Mouse (Mus musculus): ENCODE results near the gene Rps24. TPM values are rescaled to one million over a fixed set of nuclear protein-coding genes. Genes with fewer than 3 reads are reported as not detected.

Rps24 gene
- polyA plus RNA-seq, 1 experiment from 2014 or later = 1,026 TPM

DNA sequence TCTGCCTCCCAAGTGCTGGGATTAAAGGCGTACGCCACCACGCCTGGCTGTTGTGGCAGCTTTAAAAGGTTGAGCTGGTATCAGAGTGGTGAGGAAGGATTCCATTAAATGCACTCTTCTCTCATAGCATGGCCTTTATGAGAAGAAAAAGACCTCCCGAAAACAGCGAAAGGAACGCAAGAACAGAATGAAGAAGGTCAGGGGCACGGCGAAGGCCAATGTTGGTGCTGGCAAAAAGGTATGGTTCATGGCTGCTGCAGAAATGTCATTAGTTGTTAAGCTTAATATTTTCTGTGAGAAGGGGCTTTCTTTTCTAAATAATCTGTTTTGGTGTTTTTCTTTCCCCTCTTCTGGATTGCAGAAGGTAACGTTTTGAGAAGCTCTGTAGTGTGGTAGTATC lies 6.3 kb downstream of the Rps24 start:
- 87% methylated on average over 9 of the region's 9 CpGs for WGBS
- no peak overlapping the region for H3K9ac ChIP-seq (ENCODE audit: low read depth, low read length)
- DNase-seq (ENCODE audit: low spot score) (no peak), ATAC-seq (ENCODE audit: low FRiP score) (no peak)
- no peak overlapping the region for H3K4me3 ChIP-seq (ENCODE audit: low read depth, low read length)
- no peak overlapping the region for H3K4me2 ChIP-seq (replicated peaks; ENCODE audit: low read depth, low read length)
- no peak overlapping the region for H3K27ac ChIP-seq (ENCODE audit: low read depth, low read length)
- H3K36me3 ChIP-seq (ENCODE audit: control insufficient read depth, insufficient read depth, low read length) = peaks cover 3% of the 10 kb centered on the region; the same call in 1 of the 2 replicates
- H3K9me3 ChIP-seq (ENCODE audit: control insufficient read depth, low read length) = no peaks in the 10 kb centered on the region
- H3K4me1 ChIP-seq (replicated peaks; ENCODE audit: control insufficient read depth, insufficient read depth, low read length) = no peaks in the 10 kb centered on the region; the same call in 1 of the 2 replicates
- H3K27me3 ChIP-seq (ENCODE audit: control insufficient read depth, insufficient read depth, low read length) = no peaks in the 10 kb centered on the region

DNA sequence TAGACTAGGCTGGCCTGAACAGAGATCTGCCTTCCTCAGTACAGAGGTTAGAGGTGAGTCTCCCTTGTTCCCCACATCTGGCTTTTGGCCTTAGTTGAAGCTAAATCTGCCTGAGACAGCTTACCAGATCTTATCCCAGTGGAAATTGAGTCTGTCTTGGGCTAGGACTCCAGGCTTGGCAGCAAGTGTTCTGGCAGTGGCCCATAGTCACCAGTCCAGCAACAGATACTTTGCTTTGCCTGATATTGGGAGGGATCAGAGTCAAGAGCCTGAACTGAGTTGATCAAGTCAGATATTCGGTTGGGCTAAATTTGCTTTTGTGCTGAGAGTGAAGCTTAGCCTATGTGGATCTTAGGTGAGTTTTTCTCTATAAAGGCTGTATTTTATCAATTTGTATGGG lies 9.6 kb downstream of the Rps24 start:
- DNase-seq (ENCODE audit: low spot score) (no peak), ATAC-seq (ENCODE audit: low FRiP score) (no peak)
- Histone ChIP-seq H3K4me2 (replicated peaks; ENCODE audit: low read depth, low read length) (no peak overlapping the region), H3K27me3 (ENCODE audit: control insufficient read depth, insufficient read depth, low read length) (no peaks in the 10 kb centered on the region), H3K4me3 (ENCODE audit: low read depth, low read length) (no peak overlapping the region), H3K9ac (ENCODE audit: low read depth, low read length) (no peak overlapping the region), H3K9me3 (ENCODE audit: control insufficient read depth, low read length) (no peaks in the 10 kb centered on the region), H3K36me3 (ENCODE audit: control insufficient read depth, insufficient read depth, low read length) (peaks cover 3% of the 10 kb centered on the region; the same call in 1 of the 2 replicates), H3K27ac (ENCODE audit: low read depth, low read length) (no peak overlapping the region), H3K4me1 (replicated peaks; ENCODE audit: control insufficient read depth, insufficient read depth, low read length) (peaks cover 6% of the 10 kb centered on the region; the same call in 1 of the 2 replicates)
- WGBS = 93% methylated on average over 1 of the region's 1 CpGs

DNA sequence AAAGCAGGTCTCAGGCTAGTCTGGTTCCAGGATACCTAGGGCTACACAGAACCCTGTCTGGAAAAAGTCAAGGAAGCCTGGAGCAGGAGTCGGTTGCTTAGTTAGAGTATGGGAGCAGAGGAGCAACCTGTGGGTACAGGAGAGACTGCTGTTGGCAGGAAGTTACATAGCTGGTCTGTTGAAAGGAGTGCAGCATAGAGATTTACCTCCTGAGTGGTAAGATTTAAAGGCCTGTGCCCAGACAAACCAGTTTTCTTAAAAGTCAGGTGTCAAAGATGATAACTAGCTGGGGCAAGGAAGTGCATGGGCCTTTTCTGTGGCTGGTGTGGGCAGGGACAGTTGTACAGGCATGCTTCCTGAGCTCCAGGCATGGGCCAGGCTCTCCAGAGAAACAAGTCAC lies 10.5 kb downstream of the Rps24 start:
- H3K4me3 ChIP-seq (ENCODE audit: low read depth, low read length) = no peak overlapping the region
- H3K4me1 ChIP-seq (replicated peaks; ENCODE audit: control insufficient read depth, insufficient read depth, low read length) = peaks cover 6% of the 10 kb centered on the region; the same call in 1 of the 2 replicates
- H3K4me2 ChIP-seq (replicated peaks; ENCODE audit: low read depth, low read length) = no peak overlapping the region
- DNase-seq (ENCODE audit: low spot score) (no peak), ATAC-seq (ENCODE audit: low FRiP score) (no peak)
- H3K36me3 ChIP-seq (ENCODE audit: control insufficient read depth, insufficient read depth, low read length) = peaks cover 3% of the 10 kb centered on the region; the same call in 1 of the 2 replicates
- H3K27me3 ChIP-seq (ENCODE audit: control insufficient read depth, insufficient read depth, low read length) = no peaks in the 10 kb centered on the region
- H3K9me3 ChIP-seq (ENCODE audit: control insufficient read depth, low read length) = no peaks in the 10 kb centered on the region
- 81% methylated on average over 1 of the region's 1 CpGs for WGBS
- no peak overlapping the region for H3K9ac ChIP-seq (ENCODE audit: low read depth, low read length)
- no peak overlapping the region for H3K27ac ChIP-seq (ENCODE audit: low read depth, low read length)

DNA sequence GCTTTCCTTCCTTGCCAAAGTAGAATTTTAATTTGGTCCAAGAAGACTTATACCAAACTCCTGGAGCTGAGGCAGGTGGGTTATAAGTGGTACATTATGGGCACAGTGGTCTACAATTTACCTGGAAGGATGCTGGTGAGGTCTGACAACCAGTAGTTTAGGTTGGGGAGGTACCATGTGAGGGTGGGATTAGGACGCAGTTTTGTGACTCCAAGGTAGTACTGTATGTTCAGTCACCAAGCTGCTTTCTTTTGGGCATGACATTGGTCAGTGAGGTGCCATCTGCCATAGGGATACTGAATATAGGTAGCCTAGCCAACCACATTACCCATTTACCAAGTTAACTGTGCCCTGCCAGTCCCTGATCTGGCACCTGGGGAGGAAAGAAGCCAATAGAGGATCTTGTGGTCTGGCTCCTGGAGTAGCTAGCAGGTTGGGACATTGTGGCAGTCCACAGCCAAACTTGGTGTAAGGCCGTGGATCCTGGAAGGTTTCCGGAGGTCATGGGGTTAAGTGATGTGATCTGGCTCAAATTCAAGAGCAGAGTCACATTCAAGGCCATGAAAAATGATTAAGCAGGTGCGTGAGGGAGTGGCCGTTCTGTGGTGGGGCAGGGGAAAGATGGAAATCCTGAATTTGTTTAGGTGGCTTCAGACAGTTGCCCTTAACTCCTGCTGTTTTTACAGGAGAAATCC lies 11.8 kb downstream of the Rps24 start:
- WGBS = 72% methylated on average over 5 of the region's 5 CpGs
- Histone ChIP-seq H3K4me2 (replicated peaks; ENCODE audit: low read depth, low read length) (no peak overlapping the region), H3K4me3 (ENCODE audit: low read depth, low read length) (no peak overlapping the region), H3K9ac (ENCODE audit: low read depth, low read length) (no peak overlapping the region), H3K36me3 (ENCODE audit: control insufficient read depth, insufficient read depth, low read length) (peaks cover 3% of the 10 kb centered on the region; the same call in 1 of the 2 replicates), H3K27ac (ENCODE audit: low read depth, low read length) (no peak overlapping the region), H3K9me3 (ENCODE audit: control insufficient read depth, low read length) (no peaks in the 10 kb centered on the region), H3K27me3 (ENCODE audit: control insufficient read depth, insufficient read depth, low read length) (no peaks in the 10 kb centered on the region), H3K4me1 (replicated peaks; ENCODE audit: control insufficient read depth, insufficient read depth, low read length) (peaks cover 6% of the 10 kb centered on the region; the same call in 1 of the 2 replicates)
- ATAC-seq (ENCODE audit: low FRiP score) (no peak), DNase-seq (ENCODE audit: low spot score) (no peak)

DNA sequence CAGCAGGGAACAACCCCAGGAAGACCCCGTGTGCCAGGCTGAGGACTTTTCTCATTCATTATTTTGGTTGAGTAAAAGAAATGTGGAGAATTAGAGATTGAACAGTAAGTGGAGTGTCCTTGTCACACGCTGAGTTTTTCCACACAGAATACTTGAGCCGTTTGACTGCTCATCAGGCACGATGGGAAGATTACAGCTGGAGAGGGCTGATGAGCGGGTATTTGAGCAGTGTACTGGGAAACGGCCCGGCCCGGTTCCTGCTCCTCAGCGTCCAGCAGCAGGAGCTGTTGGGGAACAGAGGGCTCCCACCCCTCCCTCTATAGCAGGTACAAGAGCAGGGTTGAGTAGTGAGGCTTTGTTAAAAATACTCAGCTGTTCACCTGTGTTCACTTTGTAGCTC lies 12.6 kb downstream of the Rps24 start:
- ATAC-seq (ENCODE audit: low FRiP score) = no peak
- H3K9ac ChIP-seq (ENCODE audit: low read depth, low read length) = no peak overlapping the region
- H3K27me3 ChIP-seq (ENCODE audit: control insufficient read depth, insufficient read depth, low read length) = no peaks in the 10 kb centered on the region
- no peaks in the 10 kb centered on the region for H3K9me3 ChIP-seq (ENCODE audit: control insufficient read depth, low read length)
- H3K36me3 ChIP-seq (ENCODE audit: control insufficient read depth, insufficient read depth, low read length) = no peaks in the 10 kb centered on the region
- H3K4me2 ChIP-seq (replicated peaks; ENCODE audit: low read depth, low read length) = no peak overlapping the region
- peaks cover 6% of the 10 kb centered on the region; the same call in 1 of the 2 replicates for H3K4me1 ChIP-seq (replicated peaks; ENCODE audit: control insufficient read depth, insufficient read depth, low read length)
- H3K4me3 ChIP-seq (ENCODE audit: low read depth, low read length) = no peak overlapping the region
- WGBS = 45% methylated on average over 9 of the region's 9 CpGs
- 0 out of 2 replicates have a peak overlapping the region, but pooled peaks have one; percentile 0 for H3K27ac ChIP-seq (ENCODE audit: low read depth, low read length)
- DNase-seq (ENCODE audit: low spot score) = no peak

DNA sequence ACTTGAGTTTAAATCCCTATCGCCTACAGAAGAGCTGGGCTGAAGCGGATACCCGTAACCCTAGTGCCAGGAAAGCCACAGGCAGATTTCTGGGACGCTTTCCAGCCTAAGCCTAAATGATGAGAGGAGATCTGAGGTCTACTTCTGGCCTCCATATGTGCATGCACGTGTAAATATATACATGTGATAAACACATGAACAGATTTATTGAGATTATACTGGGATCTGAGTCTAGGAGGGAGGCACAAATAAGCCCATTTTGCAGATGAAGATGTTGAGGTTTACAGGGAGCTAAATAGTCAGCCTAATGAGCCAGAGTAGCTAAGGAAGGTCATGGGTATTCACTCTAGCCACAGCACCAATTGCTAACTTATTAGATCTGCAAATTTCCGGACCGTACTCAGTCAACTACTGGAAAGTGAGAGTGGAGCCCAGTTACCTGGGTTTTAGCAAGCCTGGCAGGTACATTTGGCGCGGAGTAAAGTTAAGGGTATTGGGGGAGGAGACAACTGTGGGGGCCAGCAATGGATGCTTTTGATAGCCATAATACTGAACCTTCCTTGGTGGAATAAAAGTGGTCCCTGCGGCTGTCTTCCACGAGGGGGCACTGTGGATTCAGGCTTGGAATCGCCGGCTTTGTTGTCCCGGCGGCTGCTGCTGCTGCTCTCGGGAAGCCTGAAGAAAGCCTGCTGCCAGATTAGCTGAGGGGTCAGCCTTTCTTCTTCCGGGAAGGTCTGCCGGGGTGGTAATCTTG lies 13.3 kb downstream of the Rps24 start:
- 21% methylated on average over 18 of the region's 18 CpGs for WGBS
- Histone ChIP-seq H3K27me3 (ENCODE audit: control insufficient read depth, insufficient read depth, low read length) (no peaks in the 10 kb centered on the region), H3K4me2 (replicated peaks; ENCODE audit: low read depth, low read length) (peak overlapping the region; percentile 20; the same call in 1 of the 2 replicates), H3K4me3 (ENCODE audit: low read depth, low read length) (no peak overlapping the region), H3K36me3 (ENCODE audit: control insufficient read depth, insufficient read depth, low read length) (no peaks in the 10 kb centered on the region), H3K9me3 (ENCODE audit: control insufficient read depth, low read length) (no peaks in the 10 kb centered on the region), H3K4me1 (replicated peaks; ENCODE audit: control insufficient read depth, insufficient read depth, low read length) (peaks cover 6% of the 10 kb centered on the region; the same call in 1 of the 2 replicates), H3K9ac (ENCODE audit: low read depth, low read length) (peak overlapping the region; percentile 54), H3K27ac (ENCODE audit: low read depth, low read length) (peak overlapping the region; percentile 88)
- ATAC-seq (ENCODE audit: low FRiP score) = peak; percentile 79
- DNase-seq (ENCODE audit: low spot score) = peak; percentile 95

DNA sequence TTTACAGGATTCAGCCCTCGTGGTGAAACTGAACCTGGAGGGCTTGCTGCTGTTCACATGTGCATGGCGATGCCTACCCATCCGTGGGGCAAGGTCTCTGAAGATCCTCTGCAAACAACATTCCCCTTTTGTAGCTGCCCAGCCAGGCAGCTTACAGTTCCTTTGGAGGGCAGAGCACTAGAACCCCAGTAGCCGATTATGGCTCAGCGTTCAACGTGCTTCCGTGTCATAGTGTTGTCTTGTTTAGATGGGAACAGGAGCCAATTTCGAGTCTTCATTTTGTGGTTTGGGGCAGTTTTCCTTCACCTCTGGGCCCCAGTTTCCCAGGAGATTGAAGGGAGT lies 13.9 kb downstream of the Rps24 start:
- Histone ChIP-seq H3K4me1 (replicated peaks; ENCODE audit: control insufficient read depth, insufficient read depth, low read length) (peaks cover 6% of the 10 kb centered on the region; the same call in 1 of the 2 replicates), H3K27me3 (ENCODE audit: control insufficient read depth, insufficient read depth, low read length) (no peaks in the 10 kb centered on the region), H3K27ac (ENCODE audit: low read depth, low read length) (peak overlapping the region; percentile 88), H3K9ac (ENCODE audit: low read depth, low read length) (peak overlapping the region; percentile 54), H3K4me3 (ENCODE audit: low read depth, low read length) (no peak overlapping the region), H3K9me3 (ENCODE audit: control insufficient read depth, low read length) (no peaks in the 10 kb centered on the region), H3K36me3 (ENCODE audit: control insufficient read depth, insufficient read depth, low read length) (no peaks in the 10 kb centered on the region), H3K4me2 (replicated peaks; ENCODE audit: low read depth, low read length) (peak overlapping the region; percentile 20; the same call in 1 of the 2 replicates)
- WGBS = 14% methylated on average over 8 of the region's 8 CpGs
- DNase-seq (ENCODE audit: low spot score) (no peak), ATAC-seq (ENCODE audit: low FRiP score) (peak; percentile 67; the same call in 1 of the 2 replicates)

DNA sequence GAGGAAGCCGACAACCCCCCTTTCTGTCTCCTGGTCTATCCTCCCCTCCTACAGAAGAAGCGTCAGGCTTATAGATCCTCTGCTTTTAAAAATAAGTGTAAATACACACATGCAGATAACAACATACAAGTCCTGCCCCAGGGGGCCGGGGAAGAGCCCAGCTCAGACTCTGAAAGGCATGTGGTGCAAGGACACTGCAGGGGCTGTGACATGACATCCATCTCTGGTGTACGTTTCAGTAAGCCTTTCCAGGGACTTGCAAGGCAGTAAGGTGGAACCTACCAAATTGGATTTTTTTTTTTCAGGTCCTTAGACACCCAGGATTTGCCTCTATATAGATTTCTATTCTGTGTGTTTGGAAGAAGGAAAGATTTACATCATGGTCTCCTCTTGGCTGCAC lies 14.3 kb downstream of the Rps24 start:
- Histone ChIP-seq H3K4me2 (replicated peaks; ENCODE audit: low read depth, low read length) (no peak overlapping the region), H3K9me3 (ENCODE audit: control insufficient read depth, low read length) (no peaks in the 10 kb centered on the region), H3K9ac (ENCODE audit: low read depth, low read length) (peak overlapping the region; percentile 54), H3K4me1 (replicated peaks; ENCODE audit: control insufficient read depth, insufficient read depth, low read length) (peaks cover 6% of the 10 kb centered on the region; the same call in 1 of the 2 replicates), H3K27ac (ENCODE audit: low read depth, low read length) (peak overlapping the region; percentile 88), H3K4me3 (ENCODE audit: low read depth, low read length) (no peak overlapping the region), H3K27me3 (ENCODE audit: control insufficient read depth, insufficient read depth, low read length) (no peaks in the 10 kb centered on the region), H3K36me3 (ENCODE audit: control insufficient read depth, insufficient read depth, low read length) (no peaks in the 10 kb centered on the region)
- no peak for ATAC-seq (ENCODE audit: low FRiP score)
- DNase-seq (ENCODE audit: low spot score) = no peak
- 53% methylated on average over 4 of the region's 4 CpGs for WGBS
